Mouse (Mus musculus): ENCODE data around the gene Ssr2.
A peak's percentile ranks its signal among the peaks of the same experiment; 100 is the strongest.

The Ssr2 gene

DNA sequence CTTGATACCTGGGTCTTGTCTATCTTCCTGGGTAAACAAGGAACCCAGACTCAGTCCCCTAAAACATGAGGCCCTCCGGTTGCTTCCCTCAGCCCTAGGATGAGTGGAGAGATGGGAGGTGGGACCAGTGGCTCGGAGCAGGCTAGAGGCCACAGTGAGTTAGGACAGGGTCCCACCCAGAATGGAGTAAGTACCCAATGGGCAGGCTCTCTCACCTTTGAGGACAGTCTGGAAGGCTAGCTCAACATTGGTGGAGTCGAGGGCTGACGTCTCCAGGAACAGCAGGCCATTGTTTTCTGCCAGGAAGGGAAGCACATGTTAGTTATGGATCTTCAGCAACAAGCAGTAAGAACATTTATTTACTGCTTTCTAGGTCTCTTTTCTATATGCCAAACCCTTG lies 33.2 kb upstream of the Ssr2 start:
- DNase-seq: no peak

DNA sequence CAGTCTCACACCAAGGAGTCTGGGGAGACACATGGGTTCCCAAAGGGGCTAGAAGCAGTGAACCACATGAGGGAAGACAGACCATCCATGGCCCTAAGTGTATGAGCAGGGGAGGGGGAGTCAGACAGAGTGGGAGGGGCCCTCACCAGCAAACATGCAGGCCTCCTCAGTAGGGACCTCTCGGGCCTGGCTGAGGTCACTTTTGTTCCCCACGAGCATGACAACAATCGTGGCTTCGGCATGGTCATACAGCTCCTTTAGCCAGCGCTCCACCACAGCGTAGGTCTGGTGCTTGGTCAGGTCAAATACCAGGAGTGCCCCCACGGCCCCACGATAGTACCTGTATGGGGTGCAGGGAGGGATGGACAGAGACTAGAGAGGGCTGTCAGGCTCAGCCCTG lies 32.5 kb upstream of the Ssr2 start:
- no peak for DNase-seq

DNA sequence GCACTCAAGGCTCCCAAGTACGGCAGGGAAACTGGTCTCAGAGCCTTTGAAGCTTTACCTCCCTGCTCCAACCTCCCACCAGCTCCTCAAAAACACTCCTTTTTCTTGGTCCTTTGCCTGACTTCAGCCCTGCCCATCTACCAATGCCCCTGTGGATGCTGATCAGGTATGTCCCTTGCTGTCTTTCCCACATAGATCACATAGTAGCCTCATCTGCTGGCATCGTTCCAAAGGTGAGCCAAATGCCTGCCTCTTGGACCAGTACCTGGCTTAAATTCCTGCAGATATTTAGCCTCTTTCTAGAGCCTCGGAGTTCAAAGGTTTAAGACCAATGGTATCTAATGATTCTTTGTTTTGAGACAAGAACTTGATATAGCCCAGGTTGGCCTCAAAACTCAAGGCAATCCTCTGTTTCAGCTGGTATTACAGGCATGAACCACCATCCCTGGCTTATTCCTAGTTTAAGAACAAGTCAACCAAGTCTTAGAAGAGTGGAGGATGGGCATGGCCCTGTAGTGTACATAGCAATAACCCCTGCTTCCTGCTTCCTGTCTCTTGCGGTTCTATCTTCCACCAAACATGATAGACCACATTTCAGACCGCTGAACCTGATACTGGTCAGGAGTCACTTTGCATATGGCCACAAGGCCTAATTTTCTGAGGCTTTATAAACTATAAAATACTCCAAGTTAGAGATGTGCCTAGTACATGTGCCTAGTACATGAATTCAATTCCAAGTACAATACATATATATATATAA lies 31.8 kb upstream of the Ssr2 start:
- no peak for DNase-seq

DNA sequence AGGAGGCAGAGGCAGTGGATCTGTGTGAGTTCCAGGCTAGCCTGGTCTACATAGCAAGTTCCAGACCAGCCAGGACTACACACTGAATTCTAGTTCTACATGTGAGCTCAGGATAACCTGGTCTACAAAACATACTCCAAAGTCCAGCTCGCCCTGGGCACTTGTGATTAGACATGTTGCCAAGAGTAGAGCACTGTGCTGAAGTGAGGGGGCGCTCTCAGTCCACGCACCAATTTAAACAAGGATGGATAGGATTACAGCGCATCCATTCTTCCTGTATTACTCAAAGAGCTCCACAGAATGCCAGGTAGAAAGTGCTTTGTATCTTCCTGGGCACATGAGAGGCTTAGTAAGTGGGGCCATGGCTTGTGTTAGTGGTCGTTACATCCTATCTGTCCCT lies 31.2 kb upstream of the Ssr2 start:
- no peak for DNase-seq

DNA sequence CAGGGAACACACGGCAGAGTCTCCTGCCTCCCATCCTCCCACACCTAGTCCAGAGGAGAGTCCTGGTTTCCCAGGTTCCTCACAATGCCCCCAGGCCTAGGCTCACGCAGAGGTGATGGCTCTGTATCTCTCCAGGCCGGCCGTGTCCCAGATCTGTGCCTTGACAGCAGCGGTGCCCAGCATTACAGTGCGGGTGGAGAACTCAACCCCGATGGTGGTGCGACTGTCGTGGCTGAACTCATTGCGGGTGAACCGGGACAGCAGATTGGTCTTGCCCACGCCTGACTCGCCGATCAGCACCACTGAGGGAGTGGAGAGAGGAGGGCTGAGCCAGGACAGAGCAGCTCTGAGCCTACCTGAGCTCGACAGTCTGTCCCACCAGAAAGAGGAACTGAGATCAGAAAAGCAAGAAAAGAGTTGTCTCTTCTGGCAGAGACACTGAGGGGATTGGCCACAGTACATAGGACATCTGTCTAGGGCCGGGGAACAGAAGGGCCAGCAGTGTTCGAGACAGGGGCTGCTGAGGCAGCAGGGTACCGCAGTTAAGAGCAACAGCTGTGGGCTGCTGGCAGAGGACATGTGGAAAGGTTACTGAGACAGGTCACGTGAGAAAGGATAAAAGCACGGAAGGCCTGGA lies 30.6 kb upstream of the Ssr2 start:
- DNase-seq: peak; percentile 37

DNA sequence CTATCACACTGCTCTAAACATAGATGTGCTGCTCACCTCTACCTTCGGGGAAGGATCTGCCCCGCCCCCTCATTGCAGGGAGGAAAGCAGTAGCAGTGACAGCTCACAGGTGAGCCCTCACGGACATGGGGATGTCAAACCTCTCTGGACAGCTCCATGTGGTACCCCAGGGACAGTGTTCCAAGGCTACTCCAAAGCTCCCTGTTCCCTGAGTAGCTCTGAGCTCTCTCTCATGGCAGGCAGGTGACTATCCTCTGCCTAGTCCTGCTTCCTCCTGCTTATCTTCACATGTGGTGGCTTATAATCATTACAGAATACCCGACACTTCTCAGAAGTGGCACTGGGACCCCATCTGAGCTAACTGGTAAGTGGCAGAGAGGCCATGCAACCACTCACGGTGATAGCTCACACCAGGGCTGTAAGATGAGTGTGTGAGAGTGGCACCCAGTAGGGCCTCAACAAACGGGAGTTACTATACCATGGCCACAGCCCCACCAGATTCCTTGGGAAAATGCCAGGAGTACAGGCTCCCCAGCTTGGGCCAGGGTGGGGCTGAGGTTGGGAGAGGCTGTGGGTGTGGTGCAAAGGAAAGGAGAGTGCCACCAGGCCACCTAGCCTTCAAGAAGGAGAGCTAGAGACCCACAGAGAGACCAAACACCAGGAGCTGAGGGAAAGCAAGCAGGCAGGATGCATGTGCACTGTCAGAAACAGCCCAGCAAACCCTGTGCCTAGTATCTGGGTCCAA lies 28.8 kb upstream of the Ssr2 start:
- no peak for DNase-seq

DNA sequence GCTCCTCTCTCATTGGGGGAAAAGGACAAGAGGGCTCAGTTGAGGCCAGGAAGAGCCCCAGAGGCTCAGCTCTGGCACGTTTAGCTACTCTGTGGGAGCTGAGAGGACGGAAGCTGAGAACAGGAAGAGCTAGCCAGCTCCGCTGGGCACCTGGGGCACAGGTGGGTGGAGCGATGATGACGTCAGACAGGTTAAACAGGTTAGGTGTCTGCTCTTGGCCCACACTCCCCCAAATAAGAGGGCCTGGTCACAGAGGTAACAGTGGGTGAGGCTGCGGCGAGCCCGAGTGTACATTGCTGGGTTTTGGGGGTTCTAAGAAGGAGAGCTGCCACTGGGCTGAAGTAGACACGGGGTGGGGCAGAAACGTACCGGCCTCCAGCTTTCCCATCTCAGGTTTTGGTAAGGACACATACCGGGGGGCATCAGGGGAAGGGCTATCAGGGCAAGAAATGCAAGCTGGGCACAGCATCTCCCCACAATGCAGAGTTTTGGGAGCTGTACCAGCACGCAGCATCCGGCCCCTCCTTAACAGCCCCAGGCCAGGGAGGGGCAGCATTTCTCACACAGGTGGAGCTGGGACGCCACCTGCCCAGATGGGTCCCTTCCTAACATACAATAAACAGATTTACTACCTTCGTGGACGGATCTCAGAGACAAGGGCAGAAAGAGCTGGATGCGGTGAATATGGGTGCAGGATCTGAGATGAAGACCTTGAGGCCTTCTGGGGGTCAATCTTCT lies 27.3 kb upstream of the Ssr2 start, which contains the start of gene Rab25:
Gene Rab25, minus strand, starts transcription at position 121 of the 738 bp plus-strand sequence.
- DNase-seq: no peak

DNA sequence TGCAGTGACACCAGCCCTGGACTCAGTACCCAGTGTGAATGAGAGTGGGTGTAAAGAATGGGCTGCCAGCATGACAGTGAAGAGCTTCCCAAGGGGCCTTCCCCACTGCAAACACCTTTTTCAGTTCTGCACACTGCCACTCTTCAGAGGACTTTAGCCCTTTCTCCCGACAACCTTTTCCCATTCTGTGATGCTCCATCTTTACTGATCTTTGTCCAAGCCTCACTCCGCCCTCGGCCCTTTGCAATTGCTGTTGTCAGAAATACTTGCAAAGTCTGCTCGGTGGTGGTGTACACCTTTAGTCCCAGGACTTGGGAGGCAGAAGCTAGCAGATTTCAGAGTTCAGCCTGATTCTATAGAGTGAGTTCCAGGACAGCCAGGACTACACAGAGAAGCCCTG lies 24.1 kb upstream of the Ssr2 start:
- no peak for DNase-seq

DNA sequence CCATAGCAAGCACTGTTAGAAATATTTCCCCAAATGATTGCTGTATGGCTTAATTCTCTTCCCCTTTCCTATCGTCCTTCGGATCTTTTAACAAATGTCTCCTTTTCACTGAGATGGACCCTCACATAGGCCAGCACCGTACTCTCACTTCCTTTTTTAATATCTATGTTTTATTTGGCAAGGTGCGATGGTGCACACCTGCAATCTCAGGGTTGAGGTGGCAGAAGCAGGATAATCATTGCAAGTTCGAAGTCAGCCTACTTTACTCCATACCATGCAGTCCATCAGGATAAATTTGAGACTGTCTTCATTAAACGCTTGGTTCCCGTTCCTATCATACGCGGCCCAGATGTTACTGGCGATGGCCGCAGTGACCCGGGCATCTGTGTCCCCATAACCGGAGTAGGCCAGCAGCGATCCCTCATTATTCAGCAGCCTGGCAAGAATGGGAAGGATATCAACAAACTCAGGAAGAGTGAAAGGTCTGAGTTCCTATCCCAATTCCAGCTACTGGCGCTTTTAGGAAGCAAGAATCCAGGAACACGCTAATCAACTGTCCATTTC lies 23.5 kb upstream of the Ssr2 start:
- no peak for DNase-seq

DNA sequence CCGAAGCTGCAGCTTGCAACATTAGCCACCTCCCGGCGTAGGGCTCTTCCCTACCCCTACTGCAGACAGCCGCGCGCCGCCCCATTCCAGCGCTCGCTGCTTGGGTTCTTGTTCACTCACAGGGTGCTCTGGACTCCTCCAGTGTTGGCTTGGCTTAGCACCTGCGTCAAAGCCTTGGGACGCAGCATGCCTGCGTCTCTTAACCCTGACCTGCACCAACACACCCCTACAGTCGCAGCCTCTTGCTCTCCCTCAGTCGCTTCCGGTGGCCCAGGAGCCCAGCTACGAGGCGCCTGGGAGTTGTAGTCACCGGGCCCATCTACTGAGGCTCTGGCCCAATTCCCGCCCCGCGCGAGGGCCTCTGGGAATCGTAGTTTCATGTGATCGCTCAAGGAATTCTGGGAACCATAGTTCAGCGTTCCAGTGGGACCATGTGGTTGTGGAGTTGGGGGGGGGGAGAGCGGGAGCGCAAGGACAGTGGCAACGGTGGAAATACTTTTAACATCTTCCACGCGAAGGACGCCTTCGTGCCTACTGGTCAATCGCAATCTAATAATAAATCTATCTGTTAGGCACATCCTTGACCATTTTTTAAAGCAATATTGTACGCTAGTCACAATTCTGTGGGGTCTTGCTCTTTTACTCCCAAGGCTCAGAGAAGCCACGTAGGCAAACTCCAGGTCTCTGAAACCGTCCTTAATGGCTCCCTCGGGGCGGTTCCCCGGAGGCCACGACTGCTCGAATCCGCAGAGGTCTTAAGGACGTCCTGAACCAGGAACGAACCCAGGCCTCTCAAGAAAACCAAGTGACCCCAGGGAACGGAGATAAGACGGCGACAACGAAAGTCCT lies 22.8 kb upstream of the Ssr2 start, which contains the start of gene Lamtor2:
Gene Lamtor2, minus strand, starts transcription at position 399 of the 849 bp plus-strand sequence.
- peak; percentile 90 to 91 for DNase-seq

DNA sequence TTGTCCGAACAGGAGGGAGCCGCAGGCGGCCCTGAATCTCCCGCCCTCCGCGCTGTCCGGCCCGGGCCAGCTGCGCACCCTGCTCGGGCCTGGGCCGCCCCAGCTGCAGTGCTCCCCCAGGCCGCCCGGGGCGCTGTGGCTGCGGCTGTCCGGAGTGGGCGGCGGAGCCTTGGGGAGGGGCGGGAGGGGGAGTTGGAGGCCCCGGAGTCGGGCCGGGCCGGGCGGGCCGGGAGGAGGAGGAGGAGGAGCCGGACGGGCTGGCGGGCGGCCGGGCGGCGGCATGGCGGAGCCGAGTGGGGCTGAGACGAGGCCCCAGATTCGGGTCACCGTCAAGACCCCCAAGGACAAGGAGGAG lies 22.2 kb upstream of the Ssr2 start, which contains the start of gene Ubqln4:
Gene Ubqln4, plus strand, starts transcription at position 234 of the 355 bp plus-strand sequence.
- peak; percentile 84 to 93 for DNase-seq

DNA sequence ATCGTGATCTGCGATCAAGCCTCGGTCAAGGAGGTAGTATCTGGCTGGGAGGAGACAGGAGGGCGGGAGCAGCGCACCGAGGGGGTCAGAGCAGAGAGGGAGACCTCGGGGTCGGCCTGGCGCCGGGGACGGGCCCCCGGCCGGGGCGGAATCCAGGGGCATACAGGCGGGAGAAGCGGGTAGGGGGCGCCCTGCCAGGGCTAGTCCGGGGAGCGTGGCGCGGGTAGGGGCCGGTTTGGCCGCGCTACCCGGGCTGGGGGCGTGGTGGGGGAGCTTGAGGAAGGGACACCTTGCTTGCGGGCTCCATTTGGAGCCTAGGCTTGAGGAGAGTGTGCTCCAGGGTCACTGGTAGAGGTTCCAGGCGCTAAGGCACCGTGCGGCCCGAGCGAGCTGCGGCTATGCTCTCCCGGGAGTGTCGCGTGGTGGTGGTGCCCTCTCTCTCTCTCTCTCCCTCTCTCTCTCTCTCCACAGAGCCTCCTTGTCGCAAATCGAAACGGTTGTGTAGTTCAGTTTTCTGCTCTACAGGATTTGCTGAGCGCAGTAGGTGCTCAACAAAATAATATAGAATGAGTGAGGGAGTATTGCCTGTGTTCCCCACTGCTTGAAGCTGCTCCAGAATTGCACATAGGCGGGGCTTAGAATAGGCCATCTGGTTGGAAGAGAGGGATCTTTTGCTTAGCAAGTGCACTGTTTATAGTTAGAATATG lies 21.6 kb upstream of the Ssr2 start:
- peak in 1 of 2 experiments; percentile 71 for DNase-seq

DNA sequence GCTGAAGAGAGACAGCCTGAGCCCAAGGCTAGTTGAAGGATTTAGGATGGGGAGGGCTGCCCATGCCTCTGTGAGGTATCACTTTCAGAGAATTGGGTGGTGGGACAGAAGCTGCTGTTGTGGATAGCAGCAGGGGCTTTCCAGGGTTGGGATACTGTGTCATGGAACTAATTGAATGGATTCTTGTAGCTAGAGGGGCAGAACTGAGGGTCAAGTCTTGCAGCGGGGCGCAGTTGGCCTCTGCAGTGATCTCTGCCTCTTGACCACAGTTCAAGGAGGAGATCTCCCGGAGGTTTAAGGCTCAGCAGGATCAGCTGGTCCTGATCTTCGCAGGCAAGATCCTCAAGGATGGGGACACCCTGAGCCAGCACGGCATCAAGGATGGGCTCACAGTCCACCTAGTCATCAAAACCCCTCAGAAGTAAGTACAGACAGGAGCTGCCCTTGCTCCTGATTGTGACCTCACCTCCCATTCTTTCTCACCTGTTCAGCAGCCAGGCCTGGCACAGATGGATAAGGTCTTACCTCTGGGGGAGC lies 20.5 kb upstream of the Ssr2 start:
- no peak for DNase-seq

DNA sequence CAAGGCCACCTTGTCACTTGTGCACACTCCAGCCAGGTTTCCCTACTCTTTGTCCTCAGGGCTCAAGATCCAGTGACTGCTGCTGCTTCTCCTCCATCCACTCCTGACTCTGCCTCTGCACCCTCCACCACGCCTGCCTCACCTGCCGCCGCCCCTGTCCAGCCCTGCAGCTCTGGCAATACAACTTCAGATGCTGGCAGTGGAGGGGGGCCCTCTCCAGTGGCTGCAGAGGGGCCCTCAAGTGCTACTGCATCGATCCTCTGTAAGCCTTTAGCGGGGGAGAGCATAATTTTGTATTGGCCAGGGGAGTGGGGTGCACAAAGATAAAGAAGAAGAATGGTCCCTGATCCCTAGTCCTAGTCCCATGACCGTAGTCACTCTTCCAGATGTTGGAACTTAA lies 19.9 kb upstream of the Ssr2 start:
- DNase-seq: no peak

DNA sequence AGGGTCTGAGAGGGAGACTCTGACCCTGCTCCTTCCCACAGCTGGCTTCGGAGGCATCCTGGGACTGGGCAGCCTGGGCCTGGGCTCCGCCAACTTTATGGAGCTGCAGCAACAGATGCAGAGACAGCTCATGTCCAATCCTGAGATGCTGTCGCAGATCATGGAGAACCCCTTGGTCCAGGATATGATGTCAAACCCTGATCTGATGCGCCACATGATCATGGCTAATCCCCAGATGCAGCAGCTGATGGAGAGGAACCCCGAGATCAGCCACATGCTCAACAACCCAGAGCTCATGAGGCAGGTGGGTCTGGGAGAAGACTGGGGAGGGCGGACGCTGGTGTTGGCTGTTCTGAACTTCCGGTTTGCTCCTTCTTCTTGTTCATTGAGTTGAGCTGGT lies 19.1 kb upstream of the Ssr2 start:
- DNase-seq: no peak

DNA sequence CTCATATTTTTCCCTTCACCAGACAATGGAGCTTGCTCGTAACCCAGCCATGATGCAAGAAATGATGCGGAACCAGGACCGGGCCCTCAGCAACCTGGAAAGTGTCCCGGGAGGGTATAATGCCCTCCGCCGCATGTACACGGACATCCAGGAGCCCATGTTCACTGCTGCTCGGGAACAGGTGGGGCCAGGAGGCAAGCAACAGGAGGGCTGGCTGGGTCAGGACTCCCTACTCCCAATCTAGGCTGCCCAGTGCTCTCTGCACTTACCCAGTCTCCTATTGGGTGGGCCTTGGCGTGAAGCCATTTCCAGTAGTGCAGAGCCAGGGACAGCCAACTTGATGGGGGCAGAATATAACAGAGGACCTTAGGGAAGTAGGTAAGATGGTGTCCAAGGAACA lies 16.1 kb upstream of the Ssr2 start:
- no peak for DNase-seq

DNA sequence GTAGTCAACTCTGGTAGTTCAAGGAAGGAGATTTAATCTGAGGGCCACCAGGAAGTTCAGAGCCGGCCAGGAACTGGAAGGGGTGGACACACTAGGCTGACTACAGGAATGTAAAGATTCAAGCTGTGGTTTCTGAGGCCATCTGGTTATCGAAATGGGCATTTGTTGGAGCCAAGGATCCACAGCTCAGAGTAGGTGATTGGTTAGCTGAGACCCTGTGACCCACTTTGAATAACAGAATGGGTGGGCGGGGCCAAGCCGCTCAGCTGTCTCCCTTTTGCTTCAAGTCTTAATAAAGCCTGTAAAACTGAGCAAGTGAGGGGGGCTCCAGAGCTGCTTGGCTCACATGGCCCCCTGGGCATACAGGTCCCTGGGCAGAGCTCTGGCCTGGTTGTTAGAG lies 13.7 kb upstream of the Ssr2 start:
- no peak for DNase-seq

DNA sequence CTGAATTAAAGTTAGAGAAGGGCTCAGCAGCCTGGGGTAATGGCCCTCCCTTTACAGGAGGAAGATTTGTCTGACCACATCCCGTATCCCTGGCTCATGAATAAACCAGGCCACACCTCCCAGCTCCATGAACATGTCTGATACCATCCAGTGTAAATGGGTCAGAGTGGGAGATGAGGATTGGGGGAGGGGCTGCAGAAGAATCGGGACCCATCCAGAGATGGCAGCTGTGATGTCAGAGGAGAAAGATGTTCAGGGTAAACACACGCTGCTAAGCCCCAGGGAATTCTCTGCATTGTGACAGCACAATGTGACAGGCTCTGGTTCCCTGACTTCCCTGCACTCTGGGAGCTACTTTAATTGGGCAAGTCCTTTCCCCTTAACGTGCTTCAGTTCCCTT lies 12.2 kb upstream of the Ssr2 start:
- no peak for DNase-seq

DNA sequence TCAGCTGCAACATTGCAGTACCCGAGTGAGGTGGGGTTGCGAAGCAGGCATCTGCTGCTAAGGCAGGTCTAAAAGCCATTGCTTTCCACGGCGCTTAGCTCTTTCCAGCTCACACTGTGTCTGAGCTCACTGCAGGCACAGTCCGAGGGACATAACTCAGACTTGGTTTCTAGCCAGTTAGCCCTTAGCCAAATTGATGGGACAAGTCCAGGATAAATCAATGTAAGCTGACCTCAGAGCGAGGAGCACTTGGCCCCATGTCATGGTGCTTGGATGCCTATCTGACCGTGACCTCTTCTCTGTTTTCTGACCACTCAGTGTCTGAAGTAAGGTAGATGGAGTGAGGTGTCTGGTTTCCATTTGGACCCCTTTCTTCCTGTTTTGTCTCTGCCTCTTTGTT lies 11.7 kb upstream of the Ssr2 start:
- no peak for DNase-seq

DNA sequence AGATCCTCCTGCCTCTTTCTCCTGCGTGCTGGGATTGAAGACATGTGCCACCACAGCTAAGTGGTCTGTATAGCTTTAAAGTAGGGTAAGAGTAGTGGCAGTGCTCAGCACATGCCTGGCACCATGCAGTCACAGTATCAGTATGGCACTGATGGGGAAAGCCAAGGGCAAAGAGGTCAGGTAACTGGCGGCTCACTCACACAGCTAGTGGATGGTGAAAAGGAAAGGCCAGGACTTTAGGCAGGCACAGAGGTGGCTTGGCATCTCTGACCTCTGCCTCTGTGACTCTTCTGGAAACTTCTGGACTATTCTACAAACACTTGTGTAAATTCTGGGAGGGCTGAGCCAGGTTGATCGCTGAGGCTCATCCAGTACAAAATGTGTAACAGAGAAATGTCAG lies 9.6 kb upstream of the Ssr2 start:
- DNase-seq: no peak

DNA sequence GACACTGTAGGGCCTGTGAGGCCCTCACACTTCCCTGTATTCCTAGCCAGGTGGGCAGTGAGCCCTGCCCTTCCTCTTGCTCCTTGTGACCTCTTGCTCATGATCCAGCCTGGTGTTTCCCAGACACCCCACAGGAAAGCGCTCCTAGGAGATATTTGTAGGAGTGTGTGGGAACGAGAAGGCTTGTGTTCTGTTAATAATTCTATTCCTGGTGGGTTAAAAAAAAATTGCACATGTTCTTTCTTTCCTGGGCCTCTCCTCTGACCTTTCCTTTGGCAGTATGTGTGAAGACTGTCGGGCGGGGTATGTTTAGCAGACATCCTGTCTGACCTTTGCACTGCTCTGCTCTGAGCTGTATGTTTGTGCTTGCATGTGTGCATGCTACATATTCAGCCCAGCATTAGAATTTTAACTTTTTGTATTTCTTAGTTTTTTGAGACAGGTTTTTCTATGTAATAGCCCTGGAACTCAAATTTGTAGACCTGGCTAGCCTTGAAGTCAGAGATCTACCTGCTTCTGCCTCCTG lies 9.1 kb upstream of the Ssr2 start:
- DNase-seq: no peak
